14 mouse cellular contexts compared by ENCODE assay signal in genomic region chr9:71166019-71166705, GRCm38 (mm10). TPM values are rescaled to one million over a fixed set of nuclear protein-coding genes. Genes with fewer than 3 reads are reported as not detected.
DNase-seq lines count a peak whose midpoint lies in the region; ATAC-seq and TF ChIP-seq lines count a peak whose summit lies in the region.
"Had no signal": no experiment of that assay in that cellular context is flagged by ENCODE, and none has a peak within 500 bp of the region (broad histone marks: within the 10 kb centered on the region; RNA-seq: fewer than 3 reads in every experiment).

No protein-coding gene starts in this region.

- H3K4me2 ChIP-seq in kidney, embryonic 15.5 days, result no peak overlapping the region
- H3K4me2 ChIP-seq: lung, embryonic 15.5 days; midbrain, embryonic 11.5 days had no signal

- ATAC-seq in kidney, embryonic 15.5 days (replicated peaks; ENCODE audit: low FRiP score), result peak; percentile 78; the same call in 1 of the 2 replicates

- H3K36me3 ChIP-seq in kidney, embryonic 15.5 days, result no peaks in the 10 kb centered on the region
- H3K36me3 ChIP-seq in liver, adult 2 months (ENCODE audit: control insufficient read depth, insufficient read depth, low read length), result no peaks in the 10 kb centered on the region
- H3K36me3 ChIP-seq in midbrain, embryonic 10.5 days, result no peaks in the 10 kb centered on the region
- H3K36me3 ChIP-seq: lung, embryonic 15.5 days had no signal

- H3K9me3 ChIP-seq in kidney, embryonic 15.5 days (replicated peaks), result no peaks in the 10 kb centered on the region
- H3K9me3 ChIP-seq in midbrain, embryonic 10.5 days (replicated peaks), result no peaks in the 10 kb centered on the region
- H3K9me3 ChIP-seq: lung, embryonic 15.5 days had no signal

- no peak for TF ChIP-seq CTCF in liver, adult 2 months (IDR thresholded peaks at IDR 0.05; ENCODE audit: low read depth, low read length)

- 87% methylated on average over 5 of the region's 5 CpGs for WGBS in kidney, embryonic 15.5 days
- WGBS in liver, adult 2 months, result 90% methylated on average over 5 of the region's 5 CpGs
- WGBS in midbrain, embryonic 10.5 days, result 91% methylated on average over 5 of the region's 5 CpGs

- H3K4me3 ChIP-seq in kidney, embryonic 15.5 days (replicated peaks), result no peak overlapping the region
- no peak overlapping the region for H3K4me3 ChIP-seq in liver, adult 2 months (ENCODE audit: insufficient read depth, low read depth, low read length)
- no peak overlapping the region for H3K4me3 ChIP-seq in midbrain, embryonic 10.5 days
- H3K4me3 ChIP-seq: lung, embryonic 15.5 days had no signal

- peaks cover 9% of the 10 kb centered on the region; the same call in 1 of the 2 replicates for H3K4me1 ChIP-seq in kidney, embryonic 15.5 days
- H3K4me1 ChIP-seq in liver, adult 2 months (ENCODE audit: control insufficient read depth, insufficient read depth, low read length), result peaks cover 34% of the 10 kb centered on the region
- H3K4me1 ChIP-seq in midbrain, embryonic 10.5 days, result peaks cover 12% of the 10 kb centered on the region

- no peaks in the 10 kb centered on the region for H3K27me3 ChIP-seq in kidney, embryonic 15.5 days
- no peaks in the 10 kb centered on the region for H3K27me3 ChIP-seq in liver, adult 2 months (ENCODE audit: control insufficient read depth, insufficient read depth, low read length)
- H3K27me3 ChIP-seq in midbrain, embryonic 10.5 days (ENCODE audit: low read depth, poor library complexity, severe bottlenecking), result no peaks in the 10 kb centered on the region
- H3K27me3 ChIP-seq: lung, embryonic 15.5 days had no signal

- no peak for TF ChIP-seq POLR2A in liver, adult 2 months (IDR thresholded peaks at IDR 0.05; ENCODE audit: extremely low read depth, insufficient read depth, low read length)

- no peak overlapping the region for H3K9ac ChIP-seq in kidney, embryonic 15.5 days
- H3K9ac ChIP-seq in liver, adult 2 months (ENCODE audit: low read depth, low read length), result no peak overlapping the region
- H3K9ac ChIP-seq: lung, embryonic 15.5 days had no signal

- H3K79me2 ChIP-seq in liver, adult 2 months (ENCODE audit: control insufficient read depth, insufficient read depth, low read length), result peaks cover 4% of the 10 kb centered on the region; the same call in 1 of the 2 replicates

- H3K27ac ChIP-seq in kidney, embryonic 15.5 days, result no peak overlapping the region
- peak overlapping the region; percentile 87 for H3K27ac ChIP-seq in liver, adult 2 months (replicated peaks; ENCODE audit: insufficient read depth, low read depth, low read length)
- H3K27ac ChIP-seq in midbrain, embryonic 10.5 days (replicated peaks), result no peak overlapping the region
- H3K27ac ChIP-seq: hindbrain, postnatal 0 days; lung, embryonic 15.5 days had no signal

- no peak for DNase-seq in kidney, postnatal 10 days
- DNase-seq in c-Kit-negative CD71-positive TER-119-positive erythroid progenitor cells, embryonic 14.5 days (ENCODE audit: low read depth, low spot score), result peak; percentile 86
- DNase-seq in liver, adult 2 months (ENCODE audit: extremely low read depth, low read depth, low spot score), result no peak
- peak; percentile 44 to 57 for DNase-seq in spleen, postnatal 14 days (ENCODE audit: low spot score in 2 of 2)
- no peak for DNase-seq in midbrain, embryonic 10.5 days (ENCODE audit: low spot score)
- DNase-seq in thymus, postnatal 36 days, result no peak
- no peak for DNase-seq in testis, postnatal 10 days (ENCODE audit: low spot score)
- DNase-seq: B cell, adult 2 months; cerebellum, adult 9-11 months; heart, postnatal 14 days had no signal

RNA-seq across cellular contexts. Expression of gene Aqp9, which starts 2.3 kb away (rescaled TPM):
- 0.22 and 0.26 TPM in 2 replicates for polyA plus RNA-seq in kidney, embryonic 15.5 days (2015; fragmentation: Nextera tagmentation; extraction: Ambion mirVana)
- total RNA-seq in liver, adult 2 months (2014; rRNA removed), result 254 and 300 TPM in 2 replicates
- polyA plus RNA-seq in liver, adult 2 months (2012; rRNA removed), result 110 and 114 TPM in 2 replicates
- polyA plus RNA-seq in midbrain, embryonic 10.5 days (2016; fragmentation: Nextera tagmentation; extraction: Ambion mirVana), result 0.05 and 0.14 TPM in 2 replicates

RNA-seq across cellular contexts. Expression of gene Aldh1a2, which starts 49.4 kb away (rescaled TPM):
- 323 and 326 TPM in 2 replicates for polyA plus RNA-seq in kidney, embryonic 15.5 days (2015; fragmentation: Nextera tagmentation; extraction: Ambion mirVana)
- 0.34 and 0.46 TPM in 2 replicates for total RNA-seq in liver, adult 2 months (2014; rRNA removed)
- polyA plus RNA-seq in liver, adult 2 months (2012; rRNA removed), result 0.09 and 0.16 TPM in 2 replicates
- polyA plus RNA-seq in midbrain, embryonic 10.5 days (2016; fragmentation: Nextera tagmentation; extraction: Ambion mirVana), result 0.57 and 0.81 TPM in 2 replicates

Comparison
In these comparisons a context has a peak if more than half of its experiments do, and no peak if none do; other contexts are left out.
1. DNase-seq: peak in c-Kit-negative CD71-positive TER-119-positive erythroid progenitor cells, embryonic 14.5 days (single experiment) and spleen, postnatal 14 days (2 of 2); none in kidney, postnatal 10 days (single experiment), liver, adult 2 months (single experiment), midbrain, embryonic 10.5 days (single experiment), thymus, postnatal 36 days (0 of 2) and testis, postnatal 10 days (single experiment).
2. RNA of gene Aqp9, which starts 2.3 kb away (polyA plus RNA-seq): 110 to 114 TPM in liver, adult 2 months; 0.22 to 0.26 TPM in kidney, embryonic 15.5 days and 0.05 to 0.14 TPM in midbrain, embryonic 10.5 days; every median in the first group is over 10 times any median in the second.
3. RNA of gene Aldh1a2, which starts 49.4 kb away (polyA plus RNA-seq): 323 to 326 TPM in kidney, embryonic 15.5 days; 0.57 to 0.81 TPM in midbrain, embryonic 10.5 days and 0.09 to 0.16 TPM in liver, adult 2 months; every median in the first group is over 100 times any median in the second.